Mouse (Mus musculus): Measurements from ENCODE around the gene Afap1l2. TPM values are rescaled to one million over a fixed set of nuclear protein-coding genes. Genes with fewer than 3 reads are reported as not detected.

Afap1l2 gene
- polyA plus RNA-seq, 1 experiment from 2014 or later = 3.0 TPM

- no peaks in the 10 kb centered on the region for H3K9me3 ChIP-seq (ENCODE audit: control insufficient read depth, low read length)
- 76% methylated on average over 3 of the region's 3 CpGs for WGBS
- no peak overlapping the region for H3K9ac ChIP-seq (ENCODE audit: low read length)
- no peak for DNase-seq (ENCODE audit: low spot score, missing footprints)
- ATAC-seq (ENCODE audit: low FRiP score) = no peak
- peaks cover 18% of the 10 kb centered on the region for H3K27me3 ChIP-seq (ENCODE audit: control insufficient read depth, insufficient read depth, low read length)
- no peak overlapping the region for H3K27ac ChIP-seq (ENCODE audit: low read depth, low read length)
- H3K4me2 ChIP-seq = no peak overlapping the region
- H3K4me1 ChIP-seq (ENCODE audit: control insufficient read depth, insufficient read depth, low read length) = peaks cover 12% of the 10 kb centered on the region
- H3K4me3 ChIP-seq (ENCODE audit: low read depth, low read length) = no peak overlapping the region
- H3K36me3 ChIP-seq (ENCODE audit: control insufficient read depth, insufficient read depth, low read length) = no peaks in the 10 kb centered on the region
Observed at GRCm38 (mm10) chr19:57012068-57012467, 4.0 kb upstream of the Afap1l2 start.

GRCm38 (mm10) chr19:57010064-57010463, 2.0 kb upstream of the Afap1l2 start:
- no peaks in the 10 kb centered on the region for H3K9me3 ChIP-seq (ENCODE audit: control insufficient read depth, low read length)
- no peak overlapping the region for H3K27ac ChIP-seq (ENCODE audit: low read depth, low read length)
- H3K4me1 ChIP-seq (ENCODE audit: control insufficient read depth, insufficient read depth, low read length) = peaks cover 8% of the 10 kb centered on the region
- H3K27me3 ChIP-seq (ENCODE audit: control insufficient read depth, insufficient read depth, low read length) = peaks cover 22% of the 10 kb centered on the region
- no peak overlapping the region for H3K4me2 ChIP-seq
- no peaks in the 10 kb centered on the region for H3K36me3 ChIP-seq (ENCODE audit: control insufficient read depth, insufficient read depth, low read length)
- H3K4me3 ChIP-seq (ENCODE audit: low read depth, low read length) = no peak overlapping the region
- WGBS = 36% methylated on average over 4 of the region's 4 CpGs
- no peak overlapping the region for H3K9ac ChIP-seq (ENCODE audit: low read length)
- no peak for ATAC-seq (ENCODE audit: low FRiP score)
- DNase-seq (ENCODE audit: low spot score, missing footprints) = no peak

DNA sequence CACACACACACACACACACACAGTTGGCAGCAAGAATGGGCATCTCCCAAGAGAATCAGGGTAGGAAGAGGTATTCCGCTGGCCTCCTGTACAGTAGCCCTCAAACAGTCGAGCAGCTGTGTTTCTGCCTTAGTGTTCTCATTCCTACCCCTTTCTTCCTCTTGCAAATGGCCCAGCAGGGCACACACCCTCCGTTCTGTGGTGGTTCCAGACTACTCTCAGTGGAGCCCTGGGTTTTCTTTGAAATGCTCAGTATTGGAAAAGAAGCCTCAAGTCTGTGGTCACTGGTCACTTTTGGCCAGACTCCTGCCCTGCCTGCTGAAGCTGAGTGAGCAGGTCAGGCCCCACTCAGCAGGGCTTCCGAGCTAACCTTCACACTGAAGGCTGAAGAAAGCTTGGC, 1.6 kb upstream of the Afap1l2 start:
- Histone ChIP-seq H3K9ac (ENCODE audit: low read length) (no peak overlapping the region), H3K4me3 (ENCODE audit: low read depth, low read length) (no peak overlapping the region), H3K4me1 (ENCODE audit: control insufficient read depth, insufficient read depth, low read length) (peaks cover 8% of the 10 kb centered on the region), H3K27ac (ENCODE audit: low read depth, low read length) (no peak overlapping the region), H3K27me3 (ENCODE audit: control insufficient read depth, insufficient read depth, low read length) (peaks cover 22% of the 10 kb centered on the region), H3K9me3 (ENCODE audit: control insufficient read depth, low read length) (no peaks in the 10 kb centered on the region), H3K36me3 (ENCODE audit: control insufficient read depth, insufficient read depth, low read length) (no peaks in the 10 kb centered on the region), H3K4me2 (no peak overlapping the region)
- 51% methylated on average over 4 of the region's 4 CpGs for WGBS
- DNase-seq (ENCODE audit: low spot score, missing footprints) (no peak), ATAC-seq (ENCODE audit: low FRiP score) (no peak)

- Histone ChIP-seq H3K9me3 (ENCODE audit: control insufficient read depth, low read length) (no peaks in the 10 kb centered on the region), H3K27me3 (ENCODE audit: control insufficient read depth, insufficient read depth, low read length) (peaks cover 22% of the 10 kb centered on the region), H3K4me2 (peak overlapping the region; percentile 92; the same call in 1 of the 2 replicates), H3K4me1 (ENCODE audit: control insufficient read depth, insufficient read depth, low read length) (peaks cover 8% of the 10 kb centered on the region), H3K36me3 (ENCODE audit: control insufficient read depth, insufficient read depth, low read length) (no peaks in the 10 kb centered on the region), H3K9ac (ENCODE audit: low read length) (no peak overlapping the region), H3K4me3 (ENCODE audit: low read depth, low read length) (peak overlapping the region; percentile 48; the same call in 1 of the 2 replicates), H3K27ac (ENCODE audit: low read depth, low read length) (no peak overlapping the region)
- WGBS = 64% methylated on average over 16 of the region's 16 CpGs
- DNase-seq (ENCODE audit: low spot score, missing footprints) = no peak
- no peak for ATAC-seq (ENCODE audit: low FRiP score)
Observed at GRCm38 (mm10) chr19:57007291-57007690, 737 bp downstream of the Afap1l2 start.

DNA sequence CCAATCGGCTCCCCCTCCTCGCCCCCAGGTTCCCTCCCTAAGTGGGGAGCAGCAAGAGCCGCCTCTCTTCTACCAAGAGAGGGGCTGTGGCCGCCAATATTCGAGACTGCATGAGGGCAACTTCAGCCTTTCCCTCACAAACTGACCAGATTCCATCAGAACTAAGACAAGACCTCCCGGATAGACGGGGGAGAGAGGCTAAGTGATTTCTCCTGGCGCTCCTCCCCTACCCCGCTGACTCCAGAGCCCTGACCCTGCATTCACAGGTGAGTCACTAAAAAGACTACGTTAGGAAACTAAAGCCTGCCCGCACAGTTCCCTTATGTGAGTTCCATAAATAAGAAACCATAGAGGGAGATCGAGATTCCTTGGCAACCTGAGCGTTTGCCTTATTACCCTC, 1.2 kb downstream of the Afap1l2 start:
- no peak overlapping the region for H3K4me3 ChIP-seq (ENCODE audit: low read depth, low read length)
- H3K36me3 ChIP-seq (ENCODE audit: control insufficient read depth, insufficient read depth, low read length) = no peaks in the 10 kb centered on the region
- H3K4me2 ChIP-seq = no peak overlapping the region
- H3K27me3 ChIP-seq (ENCODE audit: control insufficient read depth, insufficient read depth, low read length) = peaks cover 22% of the 10 kb centered on the region
- peaks cover 8% of the 10 kb centered on the region for H3K4me1 ChIP-seq (ENCODE audit: control insufficient read depth, insufficient read depth, low read length)
- H3K27ac ChIP-seq (ENCODE audit: low read depth, low read length) = no peak overlapping the region
- H3K9ac ChIP-seq (ENCODE audit: low read length) = no peak overlapping the region
- DNase-seq (ENCODE audit: low spot score, missing footprints) (no peak), ATAC-seq (ENCODE audit: low FRiP score) (no peak)
- H3K9me3 ChIP-seq (ENCODE audit: control insufficient read depth, low read length) = no peaks in the 10 kb centered on the region
- WGBS = 57% methylated on average over 13 of the region's 13 CpGs

- Histone ChIP-seq H3K36me3 (ENCODE audit: control insufficient read depth, insufficient read depth, low read length) (no peaks in the 10 kb centered on the region), H3K4me1 (ENCODE audit: control insufficient read depth, insufficient read depth, low read length) (peaks cover 8% of the 10 kb centered on the region), H3K4me3 (ENCODE audit: low read depth, low read length) (no peak overlapping the region), H3K4me2 (no peak overlapping the region), H3K27me3 (ENCODE audit: control insufficient read depth, insufficient read depth, low read length) (peaks cover 22% of the 10 kb centered on the region), H3K9ac (ENCODE audit: low read length) (no peak overlapping the region), H3K27ac (ENCODE audit: low read depth, low read length) (no peak overlapping the region), H3K9me3 (ENCODE audit: control insufficient read depth, low read length) (no peaks in the 10 kb centered on the region)
- WGBS = 90% methylated on average over 4 of the region's 4 CpGs
- ATAC-seq (ENCODE audit: low FRiP score) = no peak
- no peak for DNase-seq (ENCODE audit: low spot score, missing footprints)
Observed at GRCm38 (mm10) chr19:57005062-57005461, 3.0 kb downstream of the Afap1l2 start.

GRCm38 (mm10) chr19:57003460-57003810, 4.6 kb downstream of the Afap1l2 start:
- WGBS = 50% methylated on average over 7 of the region's 7 CpGs
- Histone ChIP-seq H3K4me1 (ENCODE audit: control insufficient read depth, insufficient read depth, low read length) (peaks cover 8% of the 10 kb centered on the region), H3K9me3 (ENCODE audit: control insufficient read depth, low read length) (no peaks in the 10 kb centered on the region; the same call in 1 of the 2 replicates), H3K9ac (ENCODE audit: low read length) (no peak overlapping the region), H3K27me3 (ENCODE audit: control insufficient read depth, insufficient read depth, low read length) (peaks cover 18% of the 10 kb centered on the region), H3K4me2 (no peak overlapping the region), H3K27ac (ENCODE audit: low read depth, low read length) (no peak overlapping the region), H3K4me3 (ENCODE audit: low read depth, low read length) (no peak overlapping the region), H3K36me3 (ENCODE audit: control insufficient read depth, insufficient read depth, low read length) (no peaks in the 10 kb centered on the region)
- ATAC-seq (ENCODE audit: low FRiP score) (no peak), DNase-seq (ENCODE audit: low spot score, missing footprints) (no peak)

GRCm38 (mm10) chr19:57002741-57003459, 5.1 kb downstream of the Afap1l2 start:
- Histone ChIP-seq H3K27ac (ENCODE audit: low read depth, low read length) (no peak overlapping the region), H3K9me3 (ENCODE audit: control insufficient read depth, low read length) (no peaks in the 10 kb centered on the region; the same call in 1 of the 2 replicates), H3K4me1 (ENCODE audit: control insufficient read depth, insufficient read depth, low read length) (peaks cover 5% of the 10 kb centered on the region), H3K27me3 (ENCODE audit: control insufficient read depth, insufficient read depth, low read length) (peaks cover 13% of the 10 kb centered on the region), H3K4me3 (ENCODE audit: low read depth, low read length) (no peak overlapping the region), H3K9ac (ENCODE audit: low read length) (no peak overlapping the region), H3K36me3 (ENCODE audit: control insufficient read depth, insufficient read depth, low read length) (no peaks in the 10 kb centered on the region), H3K4me2 (no peak overlapping the region)
- no peak for DNase-seq (ENCODE audit: low spot score, missing footprints)
- no peak for ATAC-seq (ENCODE audit: low FRiP score)
- 78% methylated on average over 12 of the region's 12 CpGs for WGBS

- Histone ChIP-seq H3K4me1 (ENCODE audit: control insufficient read depth, insufficient read depth, low read length) (peaks cover 10% of the 10 kb centered on the region), H3K27me3 (ENCODE audit: control insufficient read depth, insufficient read depth, low read length) (peaks cover 3% of the 10 kb centered on the region), H3K27ac (ENCODE audit: low read depth, low read length) (no peak overlapping the region), H3K9me3 (ENCODE audit: control insufficient read depth, low read length) (no peaks in the 10 kb centered on the region; the same call in 1 of the 2 replicates), H3K4me2 (no peak overlapping the region), H3K4me3 (ENCODE audit: low read depth, low read length) (no peak overlapping the region), H3K9ac (ENCODE audit: low read length) (no peak overlapping the region), H3K36me3 (ENCODE audit: control insufficient read depth, insufficient read depth, low read length) (no peaks in the 10 kb centered on the region)
- DNase-seq (ENCODE audit: low spot score, missing footprints) (no peak), ATAC-seq (ENCODE audit: low FRiP score) (no peak)
- WGBS = 89% methylated on average over 4 of the region's 4 CpGs
Observed at GRCm38 (mm10) chr19:57001926-57002325, 6.1 kb downstream of the Afap1l2 start.
